In the genomic region with DNA sequence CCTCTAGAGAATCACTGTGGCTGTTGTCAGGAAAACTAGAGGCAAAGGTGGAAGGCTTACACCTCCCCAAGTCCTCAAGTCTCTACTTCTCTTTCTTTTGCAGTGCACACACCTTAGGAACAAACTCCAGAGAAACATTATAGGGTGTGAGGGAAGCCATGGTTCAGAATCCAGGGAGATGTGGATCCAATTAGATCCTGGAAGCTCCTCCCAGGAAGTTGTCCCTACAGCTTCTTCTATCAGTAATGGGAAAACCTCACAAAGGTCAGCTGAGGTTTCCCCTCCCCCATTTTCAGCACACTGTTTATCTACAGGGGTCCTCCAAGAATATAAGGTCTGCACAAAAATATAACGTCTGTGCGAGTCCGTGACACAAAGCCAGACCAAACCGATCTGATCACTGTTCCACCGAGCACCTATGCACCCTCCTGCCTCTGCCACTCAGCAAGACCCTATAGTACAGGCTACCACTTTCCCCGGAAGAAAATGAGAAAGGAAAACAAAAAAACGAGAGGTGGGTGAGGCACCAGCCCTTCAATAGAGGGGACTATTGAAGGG, we compare ENCODE assay signal across 8 mouse cellular contexts. TPM values are rescaled to one million over a fixed set of nuclear protein-coding genes. Genes with fewer than 3 reads are reported as not detected.
A peak's percentile ranks its signal among the peaks of the same experiment; 100 is the strongest.
DNase-seq lines count a peak whose midpoint lies in the region; ATAC-seq and TF ChIP-seq lines count a peak whose summit lies in the region.

No protein-coding gene starts in this region.

- H3K4me1 ChIP-seq in E14TG2a.4 (replicated peaks; ENCODE audit: low read depth, low read length), result peaks cover 63% of the 10 kb centered on the region
- peaks cover 64% of the 10 kb centered on the region for H3K4me1 ChIP-seq in heart, embryonic 16.5 days (ENCODE audit: control insufficient read depth, insufficient read depth, low read length)
- peaks cover 38% of the 10 kb centered on the region for H3K4me1 ChIP-seq in liver, embryonic 16.5 days (ENCODE audit: control insufficient read depth, low read depth, low read length)

- H3K9ac ChIP-seq in heart, embryonic 16.5 days (ENCODE audit: low read length), result peak overlapping the region; percentile 94
- H3K9ac ChIP-seq in liver, embryonic 16.5 days (ENCODE audit: low read depth, low read length), result no peak overlapping the region

- peak overlapping the region; percentile 98 for H3K27ac ChIP-seq in heart, embryonic 16.5 days (ENCODE audit: low read length)
- H3K27ac ChIP-seq in liver, embryonic 16.5 days (ENCODE audit: low read length), result no peak overlapping the region

- H3K4me2 ChIP-seq in heart, embryonic 16.5 days (ENCODE audit: low read depth, low read length), result peak overlapping the region; percentile 83
- peak overlapping the region; percentile 99; the same call in 1 of the 2 replicates for H3K4me2 ChIP-seq in liver, embryonic 16.5 days (ENCODE audit: low read depth, low read length)

- peaks cover 16% of the 10 kb centered on the region; the same call in 1 of the 2 replicates for H3K36me3 ChIP-seq in E14TG2a.4 (ENCODE audit: insufficient read depth, low read length)
- no peaks in the 10 kb centered on the region for H3K36me3 ChIP-seq in heart, embryonic 16.5 days (ENCODE audit: control insufficient read depth, insufficient read depth)
- H3K36me3 ChIP-seq in liver, embryonic 16.5 days (ENCODE audit: control insufficient read depth, insufficient read depth), result no peaks in the 10 kb centered on the region

- H3K9me3 ChIP-seq in E14TG2a.4 (ENCODE audit: low read length), result no peaks in the 10 kb centered on the region
- H3K9me3 ChIP-seq in heart, embryonic 16.5 days (replicated peaks; ENCODE audit: control insufficient read depth, low read length), result no peaks in the 10 kb centered on the region
- no peaks in the 10 kb centered on the region for H3K9me3 ChIP-seq in liver, embryonic 16.5 days (replicated peaks; ENCODE audit: control insufficient read depth, low read length)

- intact Hi-C loops in gastrocnemius, postnatal 14 days (cut with DNase I; ENCODE audit: low total_unique reads), result no loop called here

- ATAC-seq in heart, embryonic 16.5 days (replicated peaks; ENCODE audit: extremely low read depth, insufficient read depth, low FRiP score), result no peak
- ATAC-seq in liver, embryonic 16.5 days (ENCODE audit: low read depth), result no peak
- no peak for ATAC-seq in CD4-positive, CD25-positive, alpha-beta regulatory T cell, adult 4 months

- H3K27me3 ChIP-seq in E14TG2a.4 (ENCODE audit: insufficient read depth, low read length), result no peaks in the 10 kb centered on the region
- no peaks in the 10 kb centered on the region for H3K27me3 ChIP-seq in heart, embryonic 16.5 days (ENCODE audit: control insufficient read depth, insufficient read depth, low read length)
- peaks cover 9% of the 10 kb centered on the region for H3K27me3 ChIP-seq in liver, embryonic 16.5 days (ENCODE audit: control insufficient read depth, insufficient read depth, low read depth, low read length)

- TF ChIP-seq CTCF in E14TG2a.4 (conservative IDR thresholded peaks at IDR 0.05; ENCODE audit: low read length), result no peak

- 25% methylated on average over 7 of the region's 7 CpGs for WGBS in heart, embryonic 16.5 days
- WGBS in liver, embryonic 16.5 days (ENCODE audit: insufficient replicate concordance), result 26% methylated on average over 7 of the region's 7 CpGs

- peak overlapping the region; percentile 92 for H3K4me3 ChIP-seq in E14TG2a.4 (replicated peaks; ENCODE audit: low read length)
- H3K4me3 ChIP-seq in heart, embryonic 16.5 days (ENCODE audit: low read length), result peak overlapping the region; percentile 89
- no peak overlapping the region; the same call in 1 of the 2 replicates for H3K4me3 ChIP-seq in liver, embryonic 16.5 days (ENCODE audit: low read depth, low read length)

- peak; percentile 45 for DNase-seq in 3T3-L1 (ENCODE audit: low read depth, low spot score)
- no peak for DNase-seq in urinary bladder, postnatal 25 days (ENCODE audit: low spot score)
- no peak for DNase-seq in gastrocnemius, postnatal 14 days
- no peak for DNase-seq in lung, postnatal 14 days

RNA-seq across cellular contexts. Expression of gene Lrrc75a, which starts 1.3 kb away (rescaled TPM):
- polyA plus RNA-seq in heart, embryonic 16.5 days (2015; fragmentation: Nextera tagmentation; extraction: Ambion mirVana), result 11.4 and 15.2 TPM in 2 replicates
- 0.72 and 1.0 TPM in 2 replicates for polyA plus RNA-seq in liver, embryonic 16.5 days (2015; fragmentation: Nextera tagmentation; extraction: Ambion mirVana)
- 1 to 10 TPM; 1.9 to 4.6 TPM for polyA plus RNA-seq in CD4-positive, CD25-positive, alpha-beta regulatory T cell, adult 4 months (2017; shearing (Covaris generic))
- total RNA-seq in gastrocnemius, postnatal 14 days (2021), result 1 to 10 TPM; 7.2 to 8.8 TPM

RNA-seq across cellular contexts. Expression of gene Mmgt2, which starts 1.4 kb away (rescaled TPM):
- 48.8 and 49.0 TPM in 2 replicates for polyA plus RNA-seq in heart, embryonic 16.5 days (2015; fragmentation: Nextera tagmentation; extraction: Ambion mirVana)
- polyA plus RNA-seq in liver, embryonic 16.5 days (2015; fragmentation: Nextera tagmentation; extraction: Ambion mirVana), result 6.9 and 9.0 TPM in 2 replicates
- polyA plus RNA-seq in CD4-positive, CD25-positive, alpha-beta regulatory T cell, adult 4 months (2017; shearing (Covaris generic)), result 10 to 100 TPM; 42.9 to 59.1 TPM
- total RNA-seq in gastrocnemius, postnatal 14 days (2021), result 1 to 10 TPM; 5.5 to 7.8 TPM
